Mouse (Mus musculus): ENCODE measurements around the gene Lims1.

GRCm38 (mm10) chr10:58393026-58394014, 70.1 kb downstream of the Lims1 start:
- TF ChIP-seq POLR2A (IDR thresholded peaks at IDR 0.05; ENCODE audit: low read depth, low read length) (no peak), CTCF (IDR thresholded peaks at IDR 0.05; ENCODE audit: extremely low read depth, insufficient read depth, insufficient read length, insufficient replicate concordance) (no peak)

Data from spleen, adult 2 months (tissue).